ENCODE assay signal across 25 mouse cellular contexts in the genomic region with DNA sequence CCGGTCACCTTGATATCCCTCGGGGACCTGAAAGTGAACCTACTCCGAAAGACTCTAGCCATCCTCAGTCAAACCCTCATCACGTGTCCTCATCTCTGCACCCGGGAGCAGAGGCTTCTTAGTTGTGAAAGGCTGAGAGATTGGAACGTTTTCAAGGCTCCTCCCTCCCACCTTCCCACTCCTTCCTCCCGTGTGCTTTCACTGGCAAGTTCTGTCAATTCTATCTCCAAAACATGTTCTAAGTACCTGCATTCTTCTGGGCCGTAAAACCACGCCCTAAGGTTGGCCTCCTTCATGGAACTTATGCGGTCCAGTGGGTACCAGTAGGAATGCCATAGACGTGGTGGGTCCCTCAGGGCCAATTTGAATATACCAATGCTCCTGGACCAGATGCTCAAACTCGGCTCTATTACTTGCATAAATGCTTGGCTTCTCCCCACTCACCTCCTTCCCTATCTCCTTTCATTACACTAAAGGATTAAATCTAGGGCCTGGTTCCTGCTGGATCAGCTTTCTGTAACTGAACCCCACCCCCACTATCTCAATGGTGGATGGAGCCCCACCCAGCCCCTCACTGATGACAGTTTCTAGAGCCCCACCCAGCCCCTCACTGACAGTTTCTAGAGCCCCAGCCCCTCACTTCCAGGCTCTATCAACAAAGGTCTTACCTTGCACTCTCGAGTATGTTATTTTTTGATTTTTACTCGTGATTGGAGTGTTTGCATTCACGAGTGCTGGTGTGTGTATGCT. TPM values are rescaled to one million over a fixed set of nuclear protein-coding genes. Genes with fewer than 3 reads are reported as not detected.
DNase-seq lines count a peak whose midpoint lies in the region; ATAC-seq and TF ChIP-seq lines count a peak whose summit lies in the region.
"Had no signal": no experiment of that assay in that cellular context is flagged by ENCODE, and none has a peak within 500 bp of the region (broad histone marks: within the 10 kb centered on the region; RNA-seq: fewer than 3 reads in every experiment).

No protein-coding gene starts in this region.

- H3K4me1 ChIP-seq in embryonic facial prominence, embryonic 14.5 days (ENCODE audit: control insufficient read depth, insufficient read depth, low read length): no peaks in the 10 kb centered on the region
- no peaks in the 10 kb centered on the region for H3K4me1 ChIP-seq in embryonic facial prominence, embryonic 10.5 days
- H3K4me1 ChIP-seq in ES-E14 (ENCODE audit: control insufficient read depth in 2 of 2, insufficient read depth in 2 of 2, low read length in 2 of 2, poor library complexity in 1 of 2): peaks cover 18 to 26% of the 10 kb centered on the region in 2 experiments
- H3K4me1 ChIP-seq in midbrain, postnatal 0 days (ENCODE audit: insufficient read depth, low read length): no peaks in the 10 kb centered on the region
- H3K4me1 ChIP-seq: forebrain, embryonic 15.5 days; heart, embryonic 15.5 days; hindbrain, embryonic 13.5 days had no signal

- ATAC-seq in embryonic facial prominence, embryonic 14.5 days (ENCODE audit: low read depth): peak; percentile 26; the same call in 1 of the 2 replicates
- no peak for ATAC-seq in midbrain, postnatal 0 days (ENCODE audit: low FRiP score)
- ATAC-seq: CD4-positive, CD25-positive, alpha-beta regulatory T cell, adult 4 months; forebrain, embryonic 15.5 days; hindbrain, postnatal 0 days had no signal

- in situ Hi-C loops in ES-E14 (cut with MboI; ENCODE audit: low sequenced_read_pairs in 2 of 2, unreplicated experiment in 2 of 2): no loop called here

- H3K4me2 ChIP-seq in embryonic facial prominence, embryonic 14.5 days (ENCODE audit: low read depth, low read length): no peak overlapping the region
- no peak overlapping the region for H3K4me2 ChIP-seq in midbrain, postnatal 0 days (ENCODE audit: low read depth, low read length, poor library complexity, severe bottlenecking)
- H3K4me2 ChIP-seq: forebrain, embryonic 15.5 days; heart, embryonic 11.5 days; heart, embryonic 15.5 days; hindbrain, embryonic 13.5 days had no signal

- H3K4me3 ChIP-seq in embryonic facial prominence, embryonic 14.5 days (ENCODE audit: low read depth, low read length): no peak overlapping the region
- no peak overlapping the region for H3K4me3 ChIP-seq in embryonic facial prominence, embryonic 10.5 days
- peak overlapping the region; percentile 14 to 24; a peak in 2 of 4 replicates for H3K4me3 ChIP-seq in ES-E14 (ENCODE audit: insufficient read depth in 1 of 2, low read depth in 1 of 2, low read length in 2 of 2, poor library complexity in 1 of 2, severe bottlenecking in 1 of 2)
- H3K4me3 ChIP-seq in midbrain, postnatal 0 days (ENCODE audit: low read depth, low read length): no peak overlapping the region
- H3K4me3 ChIP-seq: forebrain, embryonic 15.5 days; heart, adult 2 months; heart, embryonic 15.5 days; hindbrain, embryonic 13.5 days had no signal

- H3K27me3 ChIP-seq in embryonic facial prominence, embryonic 14.5 days (replicated peaks; ENCODE audit: control insufficient read depth, insufficient read depth, low read length): no peaks in the 10 kb centered on the region
- no peaks in the 10 kb centered on the region for H3K27me3 ChIP-seq in embryonic facial prominence, embryonic 10.5 days (replicated peaks; ENCODE audit: low read depth, poor library complexity, severe bottlenecking)
- H3K27me3 ChIP-seq in midbrain, postnatal 0 days (ENCODE audit: insufficient read depth, low read length): no peaks in the 10 kb centered on the region
- H3K27me3 ChIP-seq: forebrain, embryonic 15.5 days; heart, embryonic 15.5 days; hindbrain, embryonic 13.5 days had no signal

- 72% methylated on average over 15 of the region's 15 CpGs for WGBS in embryonic facial prominence, embryonic 14.5 days
- 77% methylated on average over 15 of the region's 15 CpGs for WGBS in embryonic facial prominence, embryonic 10.5 days
- 81% methylated on average over 15 of the region's 15 CpGs for WGBS in midbrain, postnatal 0 days

- DNase-seq in embryonic facial prominence, embryonic 14.5 days (ENCODE audit: low spot score): no peak
- DNase-seq in embryonic facial prominence, embryonic 10.5 days (ENCODE audit: low spot score): no peak
- no peak for DNase-seq in ES-E14 (ENCODE audit: low read depth, low spot score)
- peak; percentile 58 for DNase-seq in gonadal fat pad, adult 2 months (ENCODE audit: low read depth)
- DNase-seq in midbrain, postnatal 0 days (ENCODE audit: low spot score): no peak
- DNase-seq in cerebellum, adult 9-11 months: no peak
- no peak for DNase-seq in adrenal gland, adult 18-20 months (ENCODE audit: low spot score in 2 of 2)
- DNase-seq: adrenal gland, postnatal 10 days; B cell, adult 2 months; cerebellum, adult 11 months; cerebellum, adult 8-10 months; cerebellum, postnatal 25 days; heart, adult 2 months; heart, postnatal 14 days had no signal

- no peaks in the 10 kb centered on the region for H3K36me3 ChIP-seq in embryonic facial prominence, embryonic 14.5 days (ENCODE audit: control insufficient read depth, insufficient read depth, low read length)
- no peaks in the 10 kb centered on the region for H3K36me3 ChIP-seq in embryonic facial prominence, embryonic 10.5 days (replicated peaks)
- H3K36me3 ChIP-seq in ES-E14 (ENCODE audit: control insufficient read depth, insufficient read depth, low read length, poor library complexity, severe bottlenecking): peaks cover 2% of the 10 kb centered on the region; the same call in 1 of the 2 replicates
- H3K36me3 ChIP-seq in midbrain, postnatal 0 days (ENCODE audit: insufficient read depth, low read length): no peaks in the 10 kb centered on the region
- H3K36me3 ChIP-seq: forebrain, embryonic 15.5 days; heart, embryonic 15.5 days; hindbrain, embryonic 13.5 days had no signal

- no peak overlapping the region for H3K27ac ChIP-seq in embryonic facial prominence, embryonic 14.5 days (replicated peaks; ENCODE audit: low read depth, low read length)
- no peak overlapping the region for H3K27ac ChIP-seq in embryonic facial prominence, embryonic 10.5 days (replicated peaks)
- H3K27ac ChIP-seq in ES-E14 (ENCODE audit: insufficient read depth, low read depth, low read length, poor library complexity, severe bottlenecking): peak overlapping the region; percentile 35; the same call in 1 of the 2 replicates
- no peak overlapping the region for H3K27ac ChIP-seq in midbrain, postnatal 0 days (ENCODE audit: low read depth, low read length)
- H3K27ac ChIP-seq: forebrain, embryonic 15.5 days; heart, adult 2 months; heart, embryonic 15.5 days; hindbrain, embryonic 13.5 days; hindbrain, postnatal 0 days had no signal

- H3K9me3 ChIP-seq in embryonic facial prominence, embryonic 14.5 days (ENCODE audit: control insufficient read depth, low read length): no peaks in the 10 kb centered on the region
- H3K9me3 ChIP-seq in embryonic facial prominence, embryonic 10.5 days: no peaks in the 10 kb centered on the region
- H3K9me3 ChIP-seq in ES-E14 (ENCODE audit: control insufficient read depth, insufficient read depth, low read depth, low read length): no peaks in the 10 kb centered on the region
- H3K9me3 ChIP-seq in midbrain, postnatal 0 days (ENCODE audit: low read length): no peaks in the 10 kb centered on the region
- H3K9me3 ChIP-seq: forebrain, embryonic 15.5 days; heart, embryonic 15.5 days; hindbrain, embryonic 13.5 days had no signal

- no peak overlapping the region for H3K9ac ChIP-seq in embryonic facial prominence, embryonic 14.5 days (ENCODE audit: low read depth, low read length)
- no peak overlapping the region for H3K9ac ChIP-seq in ES-E14 (ENCODE audit: insufficient read depth, low read depth, low read length, poor library complexity, severe bottlenecking)
- no peak overlapping the region for H3K9ac ChIP-seq in midbrain, postnatal 0 days (replicated peaks; ENCODE audit: low read length, poor library complexity, severe bottlenecking)
- H3K9ac ChIP-seq: forebrain, embryonic 15.5 days; heart, embryonic 15.5 days; hindbrain, embryonic 13.5 days had no signal

- no peak for TF ChIP-seq CTCF in midbrain, postnatal 0 days (IDR thresholded peaks at IDR 0.05)

RNA-seq across cellular contexts. Expression of gene C330021F23Rik, which starts 8.6 kb away (rescaled TPM):
- polyA plus RNA-seq in embryonic facial prominence, embryonic 14.5 days (2014; fragmentation: Nextera tagmentation; extraction: Ambion mirVana): 0.47 and 0.60 TPM in 2 replicates
- polyA plus RNA-seq in embryonic facial prominence, embryonic 10.5 days (2016; fragmentation: Nextera tagmentation; extraction: Ambion mirVana): 6.8 and 7.1 TPM in 2 replicates
- 4.5 and 4.6 TPM in 2 replicates for total RNA-seq in ES-E14 (2012; rRNA removed)
- polyA plus RNA-seq in gonadal fat pad, adult 2 months (2012; rRNA removed): 2.8 and 3.2 TPM in 2 replicates
- not detected in 2 replicates for total RNA-seq in midbrain, postnatal 0 days (2014; rRNA removed)
- 0.17 TPM in 1 of 2 replicates, not detected in the other for polyA plus RNA-seq in midbrain, postnatal 0 days (2015; fragmentation: Nextera tagmentation; extraction: Ambion mirVana)
- under 1 TPM in 1 of 2 experiments, not detected in 1; 0.38 TPM for total RNA-seq in adrenal gland, adult 18-20 months (2021)
- total RNA-seq: gastrocnemius, adult 8-10 months; gastrocnemius, postnatal 4 days had no signal
- polyA plus RNA-seq: heart, adult 2 months had no signal

RNA-seq across cellular contexts. Expression of gene Camsap3, which starts 10.7 kb away (rescaled TPM):
- polyA plus RNA-seq in embryonic facial prominence, embryonic 14.5 days (2014; fragmentation: Nextera tagmentation; extraction: Ambion mirVana): 7.5 and 11.9 TPM in 2 replicates
- polyA plus RNA-seq in embryonic facial prominence, embryonic 10.5 days (2016; fragmentation: Nextera tagmentation; extraction: Ambion mirVana): 9.5 and 10.9 TPM in 2 replicates
- total RNA-seq in ES-E14 (2012; rRNA removed): 22.4 and 36.8 TPM in 2 replicates
- polyA plus RNA-seq in gonadal fat pad, adult 2 months (2012; rRNA removed): 31.9 and 44.8 TPM in 2 replicates
- total RNA-seq in midbrain, postnatal 0 days (2014; rRNA removed): 115 and 149 TPM in 2 replicates
- polyA plus RNA-seq in midbrain, postnatal 0 days (2015; fragmentation: Nextera tagmentation; extraction: Ambion mirVana): 44.9 and 46.2 TPM in 2 replicates
- 1 to 10 TPM; 4.1 to 8.0 TPM for total RNA-seq in adrenal gland, adult 18-20 months (2021)
- polyA plus RNA-seq: CD4-positive, CD25-positive, alpha-beta regulatory T cell, adult 4 months had no signal

RNA-seq across cellular contexts. Expression of gene Xab2, which starts 44.7 kb away (rescaled TPM):
- polyA plus RNA-seq in embryonic facial prominence, embryonic 14.5 days (2014; fragmentation: Nextera tagmentation; extraction: Ambion mirVana): 41.3 and 47.0 TPM in 2 replicates
- 75.5 and 77.6 TPM in 2 replicates for polyA plus RNA-seq in embryonic facial prominence, embryonic 10.5 days (2016; fragmentation: Nextera tagmentation; extraction: Ambion mirVana)
- 76.0 and 78.9 TPM in 2 replicates for total RNA-seq in ES-E14 (2012; rRNA removed)
- polyA plus RNA-seq in gonadal fat pad, adult 2 months (2012; rRNA removed): 61.2 and 65.8 TPM in 2 replicates
- total RNA-seq in midbrain, postnatal 0 days (2014; rRNA removed): 41.9 and 43.0 TPM in 2 replicates
- 31.7 and 35.9 TPM in 2 replicates for polyA plus RNA-seq in midbrain, postnatal 0 days (2015; fragmentation: Nextera tagmentation; extraction: Ambion mirVana)
- total RNA-seq in adrenal gland, adult 18-20 months (2021): 10 to 100 TPM; 34.1 to 39.1 TPM

RNA-seq across cellular contexts. Expression of gene Pet100, which starts 45.0 kb away (rescaled TPM):
- polyA plus RNA-seq in embryonic facial prominence, embryonic 14.5 days (2014; fragmentation: Nextera tagmentation; extraction: Ambion mirVana): 84.2 and 97.1 TPM in 2 replicates
- polyA plus RNA-seq in embryonic facial prominence, embryonic 10.5 days (2016; fragmentation: Nextera tagmentation; extraction: Ambion mirVana): 85.2 and 88.9 TPM in 2 replicates
- total RNA-seq in ES-E14 (2012; rRNA removed): 97.6 and 110 TPM in 2 replicates
- 11.6 and 12.5 TPM in 2 replicates for polyA plus RNA-seq in gonadal fat pad, adult 2 months (2012; rRNA removed)
- 5.7 and 7.7 TPM in 2 replicates for total RNA-seq in midbrain, postnatal 0 days (2014; rRNA removed)
- 70.9 and 71.3 TPM in 2 replicates for polyA plus RNA-seq in midbrain, postnatal 0 days (2015; fragmentation: Nextera tagmentation; extraction: Ambion mirVana)
- 100 to 1,000 TPM; 117 to 148 TPM for total RNA-seq in adrenal gland, adult 18-20 months (2021)

RNA-seq across cellular contexts. Expression of gene Pcp2, which starts 49.0 kb away (rescaled TPM):
- 0.17 and 0.31 TPM in 2 replicates for polyA plus RNA-seq in embryonic facial prominence, embryonic 14.5 days (2014; fragmentation: Nextera tagmentation; extraction: Ambion mirVana)
- 1.1 and 1.7 TPM in 2 replicates for polyA plus RNA-seq in embryonic facial prominence, embryonic 10.5 days (2016; fragmentation: Nextera tagmentation; extraction: Ambion mirVana)
- 0.79 and 0.89 TPM in 2 replicates for total RNA-seq in ES-E14 (2012; rRNA removed)
- 0.26 TPM in 1 of 2 replicates, not detected in the other for polyA plus RNA-seq in gonadal fat pad, adult 2 months (2012; rRNA removed)
- total RNA-seq in midbrain, postnatal 0 days (2014; rRNA removed): 10.4 and 33.2 TPM in 2 replicates
- 0.83 and 1.1 TPM in 2 replicates for polyA plus RNA-seq in midbrain, postnatal 0 days (2015; fragmentation: Nextera tagmentation; extraction: Ambion mirVana)
- total RNA-seq in adrenal gland, adult 18-20 months (2021): not detected
- total RNA-seq: adrenal gland, postnatal 10 days; adrenal gland, postnatal 4 days; gastrocnemius, adult 8-10 months; heart, adult 2 months; heart, postnatal 14 days; hematopoietic stem cell, adult 5-6 weeks had no signal
- polyA plus RNA-seq: CD4-positive, CD25-positive, alpha-beta regulatory T cell, adult 4 months; heart, adult 2 months; intestine, embryonic 14.5 days had no signal

Comparison
In these comparisons a context has a peak if more than half of its experiments do, and no peak if none do; other contexts are left out.
1. H3K4me3 ChIP-seq: peak in ES-E14 (2 of 2); none in embryonic facial prominence, embryonic 14.5 days (single experiment), embryonic facial prominence, embryonic 10.5 days (single experiment) and midbrain, postnatal 0 days (single experiment).